Mouse (Mus musculus) kidney, adult 2 months (tissue): ENCODE measurements around the gene Cryba1.
"Not testable (repeated sequence)": the region's sequence is repeated elsewhere in the genome, so short reads cannot be mapped to it uniquely, and the experiment has no call there.

Source experiments
- CTCF ChIP-seq: fragments of 200-500 bp; conservative IDR thresholded peaks from 2 replicates; pipeline ENCODE4 v1.5.1; 2011; ENCODE audit warnings: low read depth, mild to moderate bottlenecking, control low read depth, low read length, moderate library complexity, mixed read lengths; ENCODE audit not compliant: insufficient read depth, insufficient read length
- POLR2A ChIP-seq: fragments of 200-500 bp; IDR thresholded peaks from one replicate; pipeline ENCODE4 v1.6.1; 2011; ENCODE audit warnings: low read depth, low read length, control low read depth

DNA sequence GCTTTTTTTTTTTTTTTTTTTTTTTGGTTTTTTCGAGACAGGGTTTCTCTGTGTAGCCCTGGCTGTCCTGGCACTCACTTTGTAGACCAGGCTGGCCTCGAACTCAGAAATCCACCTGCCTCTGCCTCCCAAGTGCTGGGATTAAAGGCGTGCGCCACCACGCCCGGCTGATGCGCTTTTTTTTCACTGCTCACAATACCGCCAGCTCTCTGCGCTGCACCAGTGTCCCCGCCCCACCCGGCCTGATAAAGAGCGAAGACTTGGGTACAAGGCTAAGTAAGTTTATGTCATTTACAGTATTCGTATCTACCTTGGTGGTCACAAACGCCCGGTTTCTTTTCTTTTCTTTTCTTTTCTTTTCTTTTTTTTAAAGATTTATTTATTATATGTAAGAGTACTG lies 22.0 kb upstream of the Cryba1 start:
- not testable (repeated sequence) for TF ChIP-seq CTCF, POLR2A
